Mouse (Mus musculus): ENCODE measurements at regions not wholly inside any gene's neighbourhood (a gene's known extent, or its start where the extent isn't known, plus 50 kb on each side); places are given as distances from the start of the nearest gene placed in this dataset.

GRCm38 (mm10) chr4:150703266-150703665, 51.3 kb upstream of the Slc45a1 start:
- no peak for TF ChIP-seq CTCF (IDR thresholded peaks at IDR 0.05; ENCODE audit: low read depth, low read length)
- no peak for TF ChIP-seq POLR2AphosphoS5 (IDR thresholded peaks at IDR 0.05; ENCODE audit: insufficient replicate concordance, low read depth, low read length)
- TF ChIP-seq GATA1 (IDR thresholded peaks at IDR 0.05; ENCODE audit: borderline replicate concordance, low read length) = no peak
